Mouse (Mus musculus): Measurements from ENCODE around the gene Zfp141. TPM values are rescaled to one million over a fixed set of nuclear protein-coding genes. Genes with fewer than 3 reads are reported as not detected.

Gene Zfp141
- polyA plus RNA-seq (2014; fragmentation: Illumina TruSeq; extraction: RNeasy Lipid Tissue Mini Kit (QIAGEN cat#74804); ENCODE audit: low read depth, low replicate concordance), result 3.1 TPM

DNA sequence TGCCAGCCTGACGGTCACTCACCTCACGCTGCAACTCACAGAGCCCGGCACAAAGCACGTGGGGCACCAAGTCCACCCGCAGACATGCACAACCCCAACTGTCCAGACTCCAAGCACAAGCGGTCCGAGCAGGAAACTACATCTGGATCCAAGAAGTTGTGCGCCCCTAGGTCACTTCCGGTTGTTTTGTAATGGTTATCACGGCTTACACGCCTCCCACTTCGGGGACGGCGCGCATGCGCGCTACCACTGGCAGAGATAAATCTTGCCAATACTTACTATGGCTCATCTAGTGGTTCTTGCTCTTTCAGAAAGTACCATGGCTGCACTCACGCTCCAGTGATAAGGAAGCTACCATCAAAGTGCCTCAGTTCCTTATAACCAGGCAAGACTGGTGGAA is at the start of gene Zfp141:
Zfp141 (minus strand) TSS at position 153 of the 400 bp plus-strand sequence.

DNA sequence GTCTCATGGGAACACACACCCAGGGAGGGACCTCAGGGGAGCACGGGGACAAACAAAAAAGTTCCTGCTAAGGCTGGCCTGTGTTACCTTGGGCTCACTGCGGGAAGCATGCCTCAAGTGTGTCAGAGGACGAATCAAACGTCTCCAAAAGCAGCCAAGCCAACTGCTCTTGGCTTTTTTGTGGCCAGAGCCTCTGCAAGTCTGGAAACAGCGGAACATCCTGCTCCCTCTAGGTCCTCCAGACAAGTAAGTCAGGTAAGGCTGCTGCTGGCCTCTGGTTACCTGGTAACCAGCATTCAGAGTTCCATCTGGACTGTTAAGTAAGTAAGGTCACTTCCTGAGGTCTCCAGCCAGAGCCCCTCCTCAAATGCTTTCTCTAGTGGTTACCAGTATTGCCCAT is 57.7 kb downstream of the Zfp141 start, which contains the start of gene 4933421I07Rik:
4933421I07Rik (minus strand) TSS at position 271 of the 400 bp plus-strand sequence.

Other genes with a start within 250 kb of the Zfp141 start
- not detected for gene Vmn2r61, start 245.7 kb downstream of the Zfp141 start, polyA plus RNA-seq (2014; fragmentation: Illumina TruSeq; extraction: RNeasy Lipid Tissue Mini Kit (QIAGEN cat#74804); ENCODE audit: low read depth, low replicate concordance)
- not detected for gene 4933421I07Rik, start 57.6 kb downstream of the Zfp141 start, polyA plus RNA-seq (2014; fragmentation: Illumina TruSeq; extraction: RNeasy Lipid Tissue Mini Kit (QIAGEN cat#74804); ENCODE audit: low read depth, low replicate concordance)
- not detected for gene Gm21028, start 72.8 kb upstream of the Zfp141 start, polyA plus RNA-seq (2014; fragmentation: Illumina TruSeq; extraction: RNeasy Lipid Tissue Mini Kit (QIAGEN cat#74804); ENCODE audit: low read depth, low replicate concordance)
- gene Zfp977, start 86.8 kb upstream of the Zfp141 start, polyA plus RNA-seq (2014; fragmentation: Illumina TruSeq; extraction: RNeasy Lipid Tissue Mini Kit (QIAGEN cat#74804); ENCODE audit: low read depth, low replicate concordance), result 1.4 TPM
- gene Zfp976, start 136.8 kb upstream of the Zfp141 start, polyA plus RNA-seq (2014; fragmentation: Illumina TruSeq; extraction: RNeasy Lipid Tissue Mini Kit (QIAGEN cat#74804); ENCODE audit: low read depth, low replicate concordance), result 1.8 TPM
- 3.8 TPM for gene Zfp975, start 187.0 kb upstream of the Zfp141 start, polyA plus RNA-seq (2014; fragmentation: Illumina TruSeq; extraction: RNeasy Lipid Tissue Mini Kit (QIAGEN cat#74804); ENCODE audit: low read depth, low replicate concordance)
- not detected for gene Gm17067, start 221.3 kb upstream of the Zfp141 start, polyA plus RNA-seq (2014; fragmentation: Illumina TruSeq; extraction: RNeasy Lipid Tissue Mini Kit (QIAGEN cat#74804); ENCODE audit: low read depth, low replicate concordance)

All from heart, adult 10 weeks (tissue).